Mouse (Mus musculus) intestine, embryonic 14.5 days (tissue): ENCODE results near the gene Mast1. TPM values are rescaled to one million over a fixed set of nuclear protein-coding genes. Genes with fewer than 3 reads are reported as not detected.

ENCODE experiments used
- ATAC-seq: fragments of 200-750 bp; cut with Nextera tagmentation; replicated peaks from 2 replicates; pipeline ENCODE4 v1.8.0; 2017; ENCODE audit warnings: low read depth, moderate number of reproducible peaks, moderate TSS enrichment, moderate library complexity; ENCODE audit not compliant: low FRiP score, low TSS enrichment
- DNase-seq: peaks from one replicate; pipeline ENCODE4 v3.0.0-alpha.2; 2018; ENCODE audit warnings: low spot score
- H3K27ac ChIP-seq: fragments of 300-500 bp; sonication (generic); 2 replicates; pipeline ENCODE4 v1.5.1; 2014; ENCODE audit warnings: low read depth, mild to moderate bottlenecking, control low read depth
- H3K27me3 ChIP-seq: fragments of 300-500 bp; sonication (generic); replicated peaks from 2 replicates; pipeline ENCODE4 v1.6.1; 2014; ENCODE audit warnings: low read length, control low read depth; ENCODE audit not compliant: control insufficient read depth, insufficient read depth
- H3K36me3 ChIP-seq: fragments of 300-500 bp; sonication (generic); 2 replicates; pipeline ENCODE4 v1.6.1; 2014; ENCODE audit warnings: low read length, control low read depth; ENCODE audit not compliant: control insufficient read depth, insufficient read depth
- H3K4me1 ChIP-seq: fragments of 300-500 bp; sonication (generic); replicated peaks from 2 replicates; pipeline ENCODE4 v1.6.1; 2014; ENCODE audit warnings: low read length, control low read depth, mixed read lengths; ENCODE audit not compliant: control insufficient read depth, insufficient read depth
- H3K4me2 ChIP-seq: fragments of 300-500 bp; sonication (generic); 2 replicates; pipeline ENCODE4 v1.6.1; 2014; ENCODE audit warnings: low read length
- H3K4me3 ChIP-seq: fragments of 300-500 bp; sonication (generic); 2 replicates; pipeline ENCODE4 v1.5.1; 2014; ENCODE audit warnings: low read depth, low read length, control low read depth, mixed read lengths
- H3K9ac ChIP-seq: fragments of 300-500 bp; sonication (generic); 2 replicates; pipeline ENCODE4 v1.6.1; 2014; ENCODE audit warnings: mild to moderate bottlenecking, low read length
- H3K9me3 ChIP-seq: fragments of 300-500 bp; sonication (generic); 2 replicates; pipeline ENCODE4 v1.6.1; 2016; ENCODE audit warnings: low read length, control low read depth; ENCODE audit not compliant: control insufficient read depth
- WGBS: fragments of 180-500 bp; shearing (Covaris S2); extraction: QIAGEN DNeasy Blood & Tissue Kit; methylation state at CpG from one replicate; pipeline ENCODE4 v1.1.7; 2014; 5-methylcytosine and 5-hydroxymethylcytosine counted together
- polyA plus RNA-seq: library from polyadenylated mRNA; unstranded; fragments of >200 nt; fragmentation: Nextera tagmentation; extraction: Ambion mirVana; gene quantifications from 2 replicates; pipeline ENCODE4 v1.2.1, GENCODE M21; 2014

Mast1 gene
- polyA plus RNA-seq, 1 experiment from 2014 or later: 2.6 TPM

- no peaks in the 10 kb centered on the region for H3K36me3 ChIP-seq
- H3K4me1 ChIP-seq: peaks cover 68% of the 10 kb centered on the region
- H3K4me2 ChIP-seq: peak overlapping the region; percentile 99
- H3K27me3 ChIP-seq: peaks cover 8% of the 10 kb centered on the region
- DNase-seq (peak; percentile 73), ATAC-seq (no peak)
- peak overlapping the region; percentile 49; the same call in 1 of the 2 replicates for H3K9ac ChIP-seq
- no peaks in the 10 kb centered on the region for H3K9me3 ChIP-seq
- WGBS: 34% methylated on average over 11 of the region's 11 CpGs
- H3K4me3 ChIP-seq: no peak overlapping the region
- peak overlapping the region; percentile 77 for H3K27ac ChIP-seq
Observed at GRCm38 (mm10) chr8:84980622-84981358, 43.6 kb upstream of the Mast1 start.

- DNase-seq (peak; percentile 94), ATAC-seq (peak; percentile 36)
- Histone ChIP-seq H3K27me3 (peaks cover 8% of the 10 kb centered on the region), H3K27ac (peak overlapping the region; percentile 77), H3K4me3 (peak overlapping the region; percentile 54), H3K4me1 (peaks cover 65% of the 10 kb centered on the region), H3K36me3 (peaks cover 6% of the 10 kb centered on the region; the same call in 1 of the 2 replicates), H3K9ac (peak overlapping the region; percentile 49), H3K9me3 (no peaks in the 10 kb centered on the region), H3K4me2 (peak overlapping the region; percentile 99)
- under 1% methylated on average over 42 of the region's 42 CpGs for WGBS
Observed at GRCm38 (mm10) chr8:84979599-84980421, 42.7 kb upstream of the Mast1 start.

DNA sequence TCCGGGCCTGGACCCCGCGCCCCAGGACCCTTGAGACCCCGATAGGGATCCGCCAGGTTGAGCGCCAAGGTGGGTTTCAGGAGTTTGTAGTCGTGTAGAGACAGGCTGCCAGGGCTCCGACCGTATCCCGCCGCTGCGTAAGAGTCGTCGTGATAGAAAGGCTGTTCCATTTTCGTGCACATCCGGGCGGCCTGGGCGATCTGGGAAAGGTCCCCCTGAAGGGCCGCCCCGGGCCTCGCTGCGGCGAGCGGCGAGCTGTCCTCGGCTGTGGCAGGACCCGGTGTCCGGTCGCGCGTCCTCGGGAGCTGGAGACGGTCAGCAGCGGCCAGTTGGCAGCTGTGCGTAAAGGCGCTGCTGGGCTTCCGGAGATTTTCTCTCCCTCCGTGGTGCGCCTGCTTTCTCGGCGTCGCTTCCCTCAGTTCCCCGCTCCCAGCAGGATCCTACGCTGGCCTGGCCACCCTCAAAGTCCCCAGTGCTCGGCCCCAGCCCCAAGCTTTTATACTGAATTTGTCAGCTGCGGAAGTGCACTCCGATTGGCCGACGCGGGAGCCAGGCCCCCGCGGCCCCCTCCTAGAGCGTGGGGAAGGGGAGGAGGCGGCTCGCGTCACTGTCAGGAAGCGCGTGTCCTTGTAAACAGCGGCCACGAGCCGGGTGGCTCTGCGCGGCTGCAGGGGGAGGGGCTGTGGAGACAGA lies 41.2 kb upstream of the Mast1 start, which contains the start of gene Junb:
Gene Junb (minus strand): TSS at position 471 of the 693 bp plus-strand sequence.
- Histone ChIP-seq H3K4me1 (peaks cover 64% of the 10 kb centered on the region), H3K9ac (peak within 1 kb of the TSS; percentile 67), H3K27ac (peak within 1 kb of the TSS; percentile 77), H3K4me3 (peak within 1 kb of the TSS; percentile 54), H3K27me3 (peaks cover 8% of the 10 kb centered on the region), H3K36me3 (peaks cover 19% of the 10 kb centered on the region), H3K9me3 (no peaks in the 10 kb centered on the region), H3K4me2 (peak within 1 kb of the TSS; percentile 99)
- peak; percentile 56 for ATAC-seq
- WGBS: under 1% methylated on average over 63 of the region's 63 CpGs
- DNase-seq: peak; percentile 94

- H3K27me3 ChIP-seq: peaks cover 8% of the 10 kb centered on the region
- WGBS: 1% methylated on average over 70 of the region's 70 CpGs
- peaks cover 64% of the 10 kb centered on the region for H3K4me1 ChIP-seq
- H3K9me3 ChIP-seq: no peaks in the 10 kb centered on the region
- no peak for ATAC-seq
- H3K36me3 ChIP-seq: peaks cover 27% of the 10 kb centered on the region
- H3K4me2 ChIP-seq: peak overlapping the region; percentile 99
- peak overlapping the region; percentile 70 for H3K27ac ChIP-seq
- H3K9ac ChIP-seq: peak overlapping the region; percentile 67
- peak overlapping the region; percentile 54 for H3K4me3 ChIP-seq
- peak; percentile 86 for DNase-seq
Observed at GRCm38 (mm10) chr8:84977435-84978247, 40.5 kb upstream of the Mast1 start.

GRCm38 (mm10) chr8:84976763-84977434 lies 39.7 kb upstream of the Mast1 start:
- H3K9me3 ChIP-seq: no peaks in the 10 kb centered on the region
- peak; percentile 63 for DNase-seq
- no peak for ATAC-seq
- H3K27ac ChIP-seq: peak overlapping the region; percentile 73
- H3K4me2 ChIP-seq: peak overlapping the region; percentile 99
- WGBS: 3% methylated on average over 25 of the region's 25 CpGs
- peak overlapping the region; percentile 54 for H3K4me3 ChIP-seq
- H3K27me3 ChIP-seq: peaks cover 8% of the 10 kb centered on the region
- H3K4me1 ChIP-seq: peaks cover 59% of the 10 kb centered on the region
- peaks cover 34% of the 10 kb centered on the region for H3K36me3 ChIP-seq
- peak overlapping the region; percentile 67 for H3K9ac ChIP-seq

- Histone ChIP-seq H3K9me3 (no peaks in the 10 kb centered on the region), H3K36me3 (peaks cover 41% of the 10 kb centered on the region), H3K4me2 (peak overlapping the region; percentile 99), H3K4me1 (peaks cover 53% of the 10 kb centered on the region), H3K27ac (peak overlapping the region; percentile 73), H3K27me3 (peaks cover 8% of the 10 kb centered on the region), H3K4me3 (peak overlapping the region; percentile 54), H3K9ac (peak overlapping the region; percentile 67)
- peak; percentile 96 for DNase-seq
- WGBS: under 1% methylated on average over 56 of the region's 61 CpGs
- ATAC-seq: peak; percentile 79
Observed at GRCm38 (mm10) chr8:84976031-84976762, 39.0 kb upstream of the Mast1 start.

- H3K4me1 ChIP-seq: peaks cover 52% of the 10 kb centered on the region
- ATAC-seq (no peak), DNase-seq (peak; percentile 86)
- peaks cover 8% of the 10 kb centered on the region for H3K27me3 ChIP-seq
- no peaks in the 10 kb centered on the region for H3K9me3 ChIP-seq
- peak overlapping the region; percentile 99; the same call in 1 of the 2 replicates for H3K4me2 ChIP-seq
- 38% methylated on average over 7 of the region's 7 CpGs for WGBS
- H3K27ac ChIP-seq: peak overlapping the region; percentile 73
- H3K4me3 ChIP-seq: peak overlapping the region; percentile 54; the same call in 1 of the 2 replicates
- H3K9ac ChIP-seq: no peak overlapping the region
- H3K36me3 ChIP-seq: peaks cover 47% of the 10 kb centered on the region
Observed at GRCm38 (mm10) chr8:84975434-84975833, 38.3 kb upstream of the Mast1 start.
